Mouse (Mus musculus): ENCODE data around the gene Olfr171. TPM values are rescaled to one million over a fixed set of nuclear protein-coding genes. Genes with fewer than 3 reads are reported as not detected.

Olfr171 gene
- polyA plus RNA-seq (2012; rRNA removed; ENCODE audit: low replicate concordance) = not detected in 2 replicates

DNA sequence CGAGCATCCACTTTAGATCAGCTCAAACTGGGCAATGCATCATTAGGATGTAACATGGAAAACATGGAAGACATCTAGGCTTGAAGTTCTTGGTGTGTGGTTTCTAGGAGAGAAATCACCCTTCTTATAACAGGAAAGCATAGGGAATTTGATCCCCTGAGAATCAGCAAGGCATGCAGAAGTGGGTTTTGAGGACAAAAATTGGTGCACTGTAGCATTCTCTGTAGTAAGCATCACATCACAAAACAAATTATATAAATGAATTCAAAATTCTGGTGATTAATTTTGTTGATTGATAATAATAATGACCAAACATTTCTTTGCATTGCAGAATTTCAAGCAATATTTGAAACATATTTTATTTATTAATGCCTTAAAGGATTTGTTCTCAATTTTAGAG, at the start of gene Olfr171:
Gene Olfr171 (minus strand): TSS at position 101 of the 400 bp plus-strand sequence.

DNA sequence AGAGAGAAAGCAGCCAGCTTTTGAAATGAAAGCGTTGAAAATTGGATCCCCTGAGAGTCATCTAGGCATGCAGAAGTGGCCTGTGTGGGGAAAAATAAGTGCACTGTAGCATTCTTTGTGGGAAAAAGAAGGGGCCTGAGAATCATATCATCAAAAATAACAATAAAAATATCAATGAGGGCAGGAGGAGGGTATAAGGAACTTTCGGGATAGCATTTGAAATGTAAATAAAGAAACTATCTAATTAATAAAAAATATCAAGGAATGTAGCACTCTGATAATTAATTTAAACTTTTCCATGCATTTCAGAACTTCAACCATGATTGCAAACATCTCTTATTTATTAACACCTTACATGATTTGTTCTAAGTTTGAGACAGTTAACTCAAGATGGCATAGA, 17.9 kb downstream of the Olfr171 start, which contains the start of gene Olfr170:
Gene Olfr170 (minus strand): TSS at position 101 of the 400 bp plus-strand sequence.

Other genes with a start within 250 kb of the Olfr171 start
- not detected in 2 replicates for gene Olfr165, start 206.8 kb downstream of the Olfr171 start, polyA plus RNA-seq (2012; rRNA removed; ENCODE audit: low replicate concordance)
- not detected in 2 replicates for gene Olfr166, start 146.2 kb downstream of the Olfr171 start, polyA plus RNA-seq (2012; rRNA removed; ENCODE audit: low replicate concordance)
- gene Olfr167, start 107.7 kb downstream of the Olfr171 start, polyA plus RNA-seq (2012; rRNA removed; ENCODE audit: low replicate concordance) = not detected in 2 replicates
- not detected in 2 replicates for gene Olfr168, start 94.4 kb downstream of the Olfr171 start, polyA plus RNA-seq (2012; rRNA removed; ENCODE audit: low replicate concordance)
- not detected in 2 replicates for gene Olfr169, start 58.1 kb downstream of the Olfr171 start, polyA plus RNA-seq (2012; rRNA removed; ENCODE audit: low replicate concordance)
- gene Olfr170, start 18.0 kb downstream of the Olfr171 start, polyA plus RNA-seq (2012; rRNA removed; ENCODE audit: low replicate concordance) = not detected in 2 replicates
- not detected in 2 replicates for gene Lamp3, start 76.5 kb upstream of the Olfr171 start, polyA plus RNA-seq (2012; rRNA removed; ENCODE audit: low replicate concordance)
- gene B3gnt5, start 130.3 kb upstream of the Olfr171 start, polyA plus RNA-seq (2012; rRNA removed; ENCODE audit: low replicate concordance) = 0.16 and 0.95 TPM in 2 replicates